Mouse (Mus musculus): ENCODE measurements around the gene Babam2. TPM values are rescaled to one million over a fixed set of nuclear protein-coding genes. Genes with fewer than 3 reads are reported as not detected.

Gene Babam2
- polyA plus RNA-seq, 1 experiment from 2014 or later = 22.1 TPM

- Histone ChIP-seq H3K4me3 (ENCODE audit: low read depth, low read length) (no peak overlapping the region), H3K4me1 (ENCODE audit: insufficient read depth) (peaks cover 2% of the 10 kb centered on the region; the same call in 1 of the 2 replicates), H3K27ac (ENCODE audit: low read depth) (no peak overlapping the region), H3K36me3 (replicated peaks; ENCODE audit: insufficient read depth, low read length) (no peaks in the 10 kb centered on the region), H3K9ac (replicated peaks) (no peak overlapping the region), H3K9me3 (ENCODE audit: low read length) (no peaks in the 10 kb centered on the region), H3K27me3 (ENCODE audit: insufficient read depth, low read length) (no peaks in the 10 kb centered on the region), H3K4me2 (ENCODE audit: low read depth, low read length) (no peak overlapping the region)
- DNase-seq (no peak), ATAC-seq (no peak)
- WGBS (ENCODE audit: insufficient replicate concordance) = 70% methylated on average over 6 of the region's 6 CpGs
- no peak for TF ChIP-seq CTCF (IDR thresholded peaks at IDR 0.05; ENCODE audit: low read depth)
- no peak for TF ChIP-seq EP300 (IDR thresholded peaks at IDR 0.05; ENCODE audit: low read depth)
Measured at GRCm38 (mm10) chr5:32102971-32103431, 405.5 kb downstream of the Babam2 start.

- DNase-seq = no peak
- ATAC-seq = no peak
- Histone ChIP-seq H3K4me2 (ENCODE audit: low read depth, low read length) (no peak overlapping the region), H3K27me3 (ENCODE audit: insufficient read depth, low read length) (no peaks in the 10 kb centered on the region), H3K4me3 (ENCODE audit: low read depth, low read length) (no peak overlapping the region), H3K27ac (ENCODE audit: low read depth) (no peak overlapping the region), H3K36me3 (replicated peaks; ENCODE audit: insufficient read depth, low read length) (no peaks in the 10 kb centered on the region), H3K4me1 (ENCODE audit: insufficient read depth) (peaks cover 2% of the 10 kb centered on the region; the same call in 1 of the 2 replicates), H3K9ac (replicated peaks) (no peak overlapping the region), H3K9me3 (ENCODE audit: low read length) (no peaks in the 10 kb centered on the region)
- TF ChIP-seq EP300 (IDR thresholded peaks at IDR 0.05; ENCODE audit: low read depth) = no peak
- TF ChIP-seq CTCF (IDR thresholded peaks at IDR 0.05; ENCODE audit: low read depth) = no peak
- 93% methylated on average over 1 of the region's 1 CpGs for WGBS (ENCODE audit: insufficient replicate concordance)
Measured at GRCm38 (mm10) chr5:32103545-32103944, 406.1 kb downstream of the Babam2 start.

GRCm38 (mm10) chr5:32104119-32104990 lies 406.9 kb downstream of the Babam2 start:
- TF ChIP-seq CTCF (IDR thresholded peaks at IDR 0.05; ENCODE audit: low read depth) (no peak), EP300 (IDR thresholded peaks at IDR 0.05; ENCODE audit: low read depth) (no peak)
- peaks cover 2% of the 10 kb centered on the region; the same call in 1 of the 2 replicates for H3K4me1 ChIP-seq (ENCODE audit: insufficient read depth)
- 44% methylated on average over 12 of the region's 12 CpGs for WGBS (ENCODE audit: insufficient replicate concordance)
- H3K36me3 ChIP-seq (replicated peaks; ENCODE audit: insufficient read depth, low read length) = no peaks in the 10 kb centered on the region
- no peak overlapping the region for H3K4me2 ChIP-seq (ENCODE audit: low read depth, low read length)
- DNase-seq (no peak), ATAC-seq (0 out of 2 replicates have a peak, but pooled peaks have one; percentile 19)
- no peak overlapping the region for H3K9ac ChIP-seq (replicated peaks)
- peak overlapping the region; percentile 44; the same call in 1 of the 2 replicates for H3K27ac ChIP-seq (ENCODE audit: low read depth)
- H3K9me3 ChIP-seq (ENCODE audit: low read length) = no peaks in the 10 kb centered on the region
- H3K27me3 ChIP-seq (ENCODE audit: insufficient read depth, low read length) = no peaks in the 10 kb centered on the region
- no peak overlapping the region for H3K4me3 ChIP-seq (ENCODE audit: low read depth, low read length)

GRCm38 (mm10) chr5:32106473-32107140 lies 409.1 kb downstream of the Babam2 start:
- Histone ChIP-seq H3K36me3 (replicated peaks; ENCODE audit: insufficient read depth, low read length) (no peaks in the 10 kb centered on the region), H3K27me3 (ENCODE audit: insufficient read depth, low read length) (no peaks in the 10 kb centered on the region), H3K4me1 (ENCODE audit: insufficient read depth) (peaks cover 5% of the 10 kb centered on the region), H3K4me2 (ENCODE audit: low read depth, low read length) (no peak overlapping the region), H3K4me3 (ENCODE audit: low read depth, low read length) (no peak overlapping the region), H3K9me3 (ENCODE audit: low read length) (no peaks in the 10 kb centered on the region), H3K9ac (replicated peaks) (no peak overlapping the region), H3K27ac (ENCODE audit: low read depth) (no peak overlapping the region)
- ATAC-seq (no peak), DNase-seq (no peak)
- TF ChIP-seq CTCF (IDR thresholded peaks at IDR 0.05; ENCODE audit: low read depth) = no peak
- TF ChIP-seq EP300 (IDR thresholded peaks at IDR 0.05; ENCODE audit: low read depth) = no peak
- 78% methylated on average over 5 of the region's 5 CpGs for WGBS (ENCODE audit: insufficient replicate concordance)

- Histone ChIP-seq H3K4me2 (ENCODE audit: low read depth, low read length) (no peak overlapping the region), H3K27ac (ENCODE audit: low read depth) (0 out of 2 replicates have a peak overlapping the region, but pooled peaks have one; percentile 22), H3K4me1 (ENCODE audit: insufficient read depth) (peaks cover 12% of the 10 kb centered on the region), H3K9me3 (ENCODE audit: low read length) (no peaks in the 10 kb centered on the region), H3K27me3 (ENCODE audit: insufficient read depth, low read length) (no peaks in the 10 kb centered on the region), H3K36me3 (replicated peaks; ENCODE audit: insufficient read depth, low read length) (no peaks in the 10 kb centered on the region), H3K4me3 (ENCODE audit: low read depth, low read length) (no peak overlapping the region), H3K9ac (replicated peaks) (no peak overlapping the region)
- DNase-seq = no peak
- TF ChIP-seq EP300 (IDR thresholded peaks at IDR 0.05; ENCODE audit: low read depth) (no peak), CTCF (IDR thresholded peaks at IDR 0.05; ENCODE audit: low read depth) (no peak)
- no peak for ATAC-seq
- 21% methylated on average over 4 of the region's 4 CpGs for WGBS (ENCODE audit: insufficient replicate concordance)
Measured at GRCm38 (mm10) chr5:32110651-32111050, 413.2 kb downstream of the Babam2 start.

Measured in liver, postnatal 0 days (tissue).